Mouse (Mus musculus) 416B (cell line): ENCODE measurements around the gene Layn.

Experiments
- DNase-seq: peaks from one replicate; pipeline ENCODE4 v3.0.0; 2011; ENCODE audit warnings: low read depth

The Layn gene

GRCm38 (mm10) chr9:51076979-51077315 is at the start of gene Layn:
TSS of gene Layn (minus strand) at chr9:51077094.
- peak; percentile 93 for DNase-seq

- peak; percentile 25 for DNase-seq
These were observed 37.9 kb upstream of the Layn start for GRCm38 (mm10) chr9:51114767-51115166.

GRCm38 (mm10) chr9:51105751-51106150 is 28.9 kb upstream of the Layn start:
- peak; percentile 70 for DNase-seq

GRCm38 (mm10) chr9:51103808-51104514 is 27.1 kb upstream of the Layn start:
- DNase-seq = no peak

- DNase-seq = no peak
These were observed 26.3 kb upstream of the Layn start for GRCm38 (mm10) chr9:51102963-51103807.

- DNase-seq = no peak
These were observed 25.0 kb upstream of the Layn start, which contains the start of gene 4833427G06Rik for GRCm38 (mm10) chr9:51101756-51102425. TSS of gene 4833427G06Rik (minus strand) at chr9:51102078.

- no peak for DNase-seq
These were observed 19.4 kb upstream of the Layn start for GRCm38 (mm10) chr9:51096306-51096705.

GRCm38 (mm10) chr9:51093697-51094096 is 16.8 kb upstream of the Layn start:
- no peak for DNase-seq

GRCm38 (mm10) chr9:51081614-51082013 is 4.7 kb upstream of the Layn start:
- no peak for DNase-seq

GRCm38 (mm10) chr9:51076300-51076978 is 455 bp downstream of the Layn start:
- peak; percentile 23 for DNase-seq

- peak; percentile 55 for DNase-seq
These were observed 1.1 kb downstream of the Layn start for GRCm38 (mm10) chr9:51075780-51076179.

GRCm38 (mm10) chr9:51070801-51071200 is 6.1 kb downstream of the Layn start:
- DNase-seq = no peak

GRCm38 (mm10) chr9:51068202-51068601 is 8.7 kb downstream of the Layn start:
- no peak for DNase-seq

- DNase-seq = no peak
These were observed 16.3 kb downstream of the Layn start, which contains the start of gene Btg4 for GRCm38 (mm10) chr9:51060601-51061000. TSS of gene Btg4 (plus strand) at chr9:51060901.

- DNase-seq = no peak
These were observed 17.9 kb downstream of the Layn start for GRCm38 (mm10) chr9:51058951-51059521.

GRCm38 (mm10) chr9:51056360-51057324 is 20.3 kb downstream of the Layn start:
- no peak for DNase-seq

GRCm38 (mm10) chr9:51052180-51052579 is 24.7 kb downstream of the Layn start:
- peak; percentile 82 for DNase-seq

GRCm38 (mm10) chr9:51042136-51042535 is 34.8 kb downstream of the Layn start:
- no peak for DNase-seq

GRCm38 (mm10) chr9:51041491-51041980 is 35.4 kb downstream of the Layn start:
- no peak for DNase-seq

- DNase-seq = no peak
These were observed 43.9 kb downstream of the Layn start for GRCm38 (mm10) chr9:51032785-51033529.
